Mouse (Mus musculus) spleen, adult 10 weeks (tissue): ENCODE data around the gene Noxo1. TPM values are rescaled to one million over a fixed set of nuclear protein-coding genes. Genes with fewer than 3 reads are reported as not detected.

Experiments
- polyA plus RNA-seq: library from polyadenylated mRNA; stranded (reverse); fragments of 350-450 nt; fragmentation: Illumina TruSeq; extraction: RNeasy Lipid Tissue Mini Kit (QIAGEN cat#74804); gene quantifications from one replicate; pipeline ENCODE4 v1.2.3, GENCODE M21; 2015; ENCODE audit warnings: low replicate concordance; ENCODE audit not compliant: insufficient read depth

The Noxo1 gene
- polyA plus RNA-seq, result 4.3 TPM

GRCm38 (mm10) chr17:24696011-24696697 lies at the start of gene Noxo1, which contains the start of gene Gfer:
TSS of gene Noxo1 (plus strand) at chr17:24696234.
TSS of gene Gfer (minus strand) at chr17:24696156.

GRCm38 (mm10) chr17:24650070-24650616 lies 45.9 kb upstream of the Noxo1 start, which contains the start of gene Slc9a3r2:
TSS of gene Slc9a3r2 (minus strand) at chr17:24650327.

GRCm38 (mm10) chr17:24658017-24658758 lies 37.8 kb upstream of the Noxo1 start, which contains the start of gene Npw:
TSS of gene Npw (minus strand) at chr17:24658457.

DNA sequence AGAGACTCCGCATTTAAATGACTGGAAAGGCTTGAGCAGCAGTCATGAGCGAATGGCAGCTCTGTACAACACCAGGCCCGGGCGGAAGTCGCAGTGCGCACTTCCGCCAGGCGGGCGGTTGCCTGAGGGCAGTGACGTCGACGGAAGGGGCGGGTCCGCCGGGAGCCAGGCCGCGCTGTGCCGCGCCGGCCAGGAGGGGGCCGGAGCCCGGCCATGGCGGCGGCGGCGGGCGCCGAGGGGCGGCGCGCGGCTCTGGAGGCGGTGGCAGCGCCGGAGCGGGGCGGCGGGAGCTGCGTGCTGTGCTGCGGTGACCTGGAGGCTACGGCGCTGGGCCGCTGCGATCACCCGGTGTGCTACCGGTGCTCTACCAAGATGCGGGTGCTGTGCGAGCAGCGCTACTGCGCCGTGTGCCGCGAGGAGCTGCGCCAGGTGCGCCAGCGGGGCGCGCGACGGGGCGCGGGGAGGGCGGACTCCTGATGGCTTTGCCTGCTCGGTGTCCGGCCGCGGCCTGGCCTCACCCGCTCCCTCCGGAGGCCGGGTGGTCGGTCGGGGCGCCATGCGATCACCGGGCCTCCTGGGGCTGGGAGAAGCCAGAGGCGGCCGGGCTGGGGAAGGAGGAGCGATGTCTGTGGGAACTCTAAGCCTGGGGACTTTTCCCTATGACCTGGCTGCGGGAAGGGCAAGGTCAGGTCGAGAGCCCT lies 26.3 kb upstream of the Noxo1 start, which contains the start of gene Zfp598:
Gene Zfp598 (plus strand): TSS at position 143 of the 701 bp plus-strand sequence.

GRCm38 (mm10) chr17:24689251-24690081 lies 6.6 kb upstream of the Noxo1 start, which contains the start of gene Syngr3:
TSS of gene Syngr3 (minus strand) at chr17:24689955.

DNA sequence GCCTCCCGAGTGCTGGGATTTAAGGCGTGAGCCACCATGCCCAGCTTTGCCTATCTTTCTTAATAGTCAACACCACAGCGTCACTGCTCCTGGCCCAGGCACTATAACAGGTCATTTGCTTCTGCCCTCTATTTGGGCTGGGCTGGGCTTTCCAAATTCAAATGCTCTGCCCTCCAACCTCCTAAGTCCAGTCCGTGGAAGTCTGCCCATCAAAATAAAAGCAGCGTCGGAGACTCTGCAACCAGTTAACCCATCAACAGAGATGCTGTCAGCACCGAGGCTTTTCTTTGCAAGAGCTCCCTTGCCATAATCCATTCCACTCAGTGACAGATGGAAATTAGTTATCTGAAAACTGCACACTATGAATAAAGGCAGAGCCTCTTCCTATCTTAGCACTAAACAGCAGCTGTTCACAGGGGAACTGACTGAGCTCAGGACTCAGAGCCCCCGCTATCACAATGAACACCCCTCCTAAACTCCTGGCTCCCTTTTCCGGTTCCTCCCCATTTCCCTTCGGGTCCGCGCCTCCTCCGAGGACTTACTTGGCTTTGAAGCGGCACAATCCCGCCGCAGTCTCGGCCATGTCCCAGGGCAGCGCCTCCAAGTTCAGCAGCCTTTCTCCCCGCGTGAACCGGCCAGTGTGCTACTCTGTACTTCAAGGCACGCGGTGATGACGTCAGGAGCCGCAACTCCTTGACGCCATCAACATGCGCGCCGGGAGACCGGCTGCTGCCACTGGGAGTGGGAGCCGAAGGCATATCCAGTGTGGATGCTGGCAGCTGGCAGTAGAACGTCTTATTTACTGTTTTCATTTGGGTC lies 11.2 kb downstream of the Noxo1 start, which contains the start of gene Tbl3:
Gene Tbl3 (minus strand): TSS at position 679 of the 819 bp plus-strand sequence.

DNA sequence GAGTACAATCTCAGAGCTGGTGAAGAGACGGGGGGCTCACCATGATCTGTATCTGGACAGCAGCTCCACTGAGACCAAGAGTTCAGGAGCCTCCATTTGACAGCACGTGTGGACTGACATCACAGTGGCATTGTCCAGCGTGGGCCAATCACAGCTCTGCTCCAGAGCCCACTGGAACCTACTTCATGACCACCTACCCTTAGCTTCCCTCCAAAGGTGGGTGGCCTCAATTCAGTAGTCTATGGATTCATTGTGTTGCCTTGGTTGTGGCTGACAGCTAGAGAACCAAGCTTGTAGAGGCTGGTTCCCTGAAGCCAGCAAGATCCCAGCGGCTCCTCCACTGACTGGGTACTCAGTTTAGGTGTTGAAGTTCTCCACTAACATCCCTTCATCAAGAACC lies 21.9 kb downstream of the Noxo1 start, which contains the start of the genes Rnf151 and Rps2:
Gene Rnf151 (minus strand): TSS at position 121 of the 400 bp plus-strand sequence.
Gene Rps2 (plus strand): TSS at position 174 of the 400 bp plus-strand sequence.

DNA sequence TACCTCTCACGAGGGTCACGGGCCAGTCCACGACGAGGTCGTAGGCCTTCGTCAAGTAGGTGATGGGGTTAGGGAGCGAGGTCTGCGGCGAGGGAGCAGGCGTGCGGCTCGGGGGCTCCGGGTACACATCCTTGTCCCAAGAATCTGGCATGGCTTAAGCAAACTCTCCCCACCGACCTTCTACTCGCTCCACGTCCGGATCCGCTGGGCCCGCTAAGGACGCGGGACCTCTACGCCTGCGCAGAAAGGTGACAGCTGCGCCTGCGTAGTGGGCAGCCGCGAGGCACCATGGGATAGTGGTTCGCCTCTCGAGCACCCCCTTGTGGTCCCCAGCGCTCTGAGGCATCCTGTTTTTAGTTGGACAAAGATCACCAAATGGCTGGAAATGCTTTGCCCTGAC lies 28.1 kb downstream of the Noxo1 start, which contains the start of gene Ndufb10:
Gene Ndufb10 (minus strand): TSS at position 295 of the 400 bp plus-strand sequence.

GRCm38 (mm10) chr17:24727618-24728017 lies 31.6 kb downstream of the Noxo1 start, which contains the start of gene Rpl3l:
TSS of gene Rpl3l (plus strand) at chr17:24727820.

GRCm38 (mm10) chr17:24736330-24737051 lies 40.5 kb downstream of the Noxo1 start, which contains the start of gene Msrb1:
TSS of gene Msrb1 (plus strand) at chr17:24736642.

Other genes with a start within 250 kb of the Noxo1 start
- 22.7 TPM for gene E4f1, start 225.9 kb upstream of the Noxo1 start, polyA plus RNA-seq
- 18.8 TPM for gene Pgp, start 225.8 kb upstream of the Noxo1 start, polyA plus RNA-seq
- gene Bricd5, start 222.3 kb upstream of the Noxo1 start, polyA plus RNA-seq, result 0.26 TPM
- 19.8 TPM for gene Mlst8, start 217.2 kb upstream of the Noxo1 start, polyA plus RNA-seq
- gene Caskin1, start 207.6 kb upstream of the Noxo1 start, polyA plus RNA-seq, result 0.08 TPM
- gene Traf7, start 168.3 kb upstream of the Noxo1 start, polyA plus RNA-seq, result 125 TPM
- gene Rab26, start 162.0 kb upstream of the Noxo1 start, polyA plus RNA-seq, result 1.7 TPM
- gene Pkd1, start 146.4 kb upstream of the Noxo1 start, polyA plus RNA-seq, result 31.5 TPM
- gene Tsc2, start 63.6 kb upstream of the Noxo1 start, polyA plus RNA-seq, result 46.2 TPM
- 3.4 TPM for gene Nthl1, start 63.6 kb upstream of the Noxo1 start, polyA plus RNA-seq
- 21.0 TPM for gene Slc9a3r2, start 45.9 kb upstream of the Noxo1 start, polyA plus RNA-seq
- gene Npw, start 37.8 kb upstream of the Noxo1 start, polyA plus RNA-seq, result not detected
- gene Zfp598, start 26.5 kb upstream of the Noxo1 start, polyA plus RNA-seq, result 15.5 TPM
- not detected for gene Syngr3, start 6.3 kb upstream of the Noxo1 start, polyA plus RNA-seq
- 16.0 TPM for gene Gfer, start 78 bp upstream of the Noxo1 start, polyA plus RNA-seq
- gene Tbl3, start 11.4 kb downstream of the Noxo1 start, polyA plus RNA-seq, result 8.7 TPM
- gene Rnf151, start 21.8 kb downstream of the Noxo1 start, polyA plus RNA-seq, result not detected
- 1,280 TPM for gene Rps2, start 21.9 kb downstream of the Noxo1 start, polyA plus RNA-seq
- 148 TPM for gene Ndufb10, start 28.2 kb downstream of the Noxo1 start, polyA plus RNA-seq
- gene Rpl3l, start 31.6 kb downstream of the Noxo1 start, polyA plus RNA-seq, result not detected
- gene Msrb1, start 40.4 kb downstream of the Noxo1 start, polyA plus RNA-seq, result 62.1 TPM
- gene Hs3st6, start 56.8 kb downstream of the Noxo1 start, polyA plus RNA-seq, result not detected
- 0.51 TPM for gene Meiob, start 108.1 kb downstream of the Noxo1 start, polyA plus RNA-seq
- gene Hagh, start 143.9 kb downstream of the Noxo1 start, polyA plus RNA-seq, result 62.0 TPM
- gene Fahd1, start 154.1 kb downstream of the Noxo1 start, polyA plus RNA-seq, result 9.4 TPM
- 0.36 TPM for gene Igfals, start 169.8 kb downstream of the Noxo1 start, polyA plus RNA-seq
- gene Nubp2, start 190.1 kb downstream of the Noxo1 start, polyA plus RNA-seq, result 30.4 TPM
- gene Spsb3, start 190.4 kb downstream of the Noxo1 start, polyA plus RNA-seq, result 12.0 TPM
- gene Eme2, start 198.9 kb downstream of the Noxo1 start, polyA plus RNA-seq, result 12.4 TPM
- gene Mrps34, start 198.9 kb downstream of the Noxo1 start, polyA plus RNA-seq, result 18.6 TPM
- gene Nme3, start 200.3 kb downstream of the Noxo1 start, polyA plus RNA-seq, result 14.5 TPM
- gene Mapk8ip3, start 240.7 kb downstream of the Noxo1 start, polyA plus RNA-seq, result 68.1 TPM